Mouse (Mus musculus): ENCODE results near the gene Armt1.

GRCm38 (mm10) chr10:4475431-4475830 is 43.2 kb downstream of the Armt1 start:
- TF ChIP-seq CTCF (IDR thresholded peaks at IDR 0.05; ENCODE audit: borderline replicate concordance, extremely low read depth, insufficient read depth, insufficient read length), result no peak
- TF ChIP-seq POLR2A (IDR thresholded peaks at IDR 0.05; ENCODE audit: borderline replicate concordance, extremely low read depth, insufficient read depth, insufficient read length, poor library complexity, severe bottlenecking), result no peak
